8 mouse cellular contexts compared by ENCODE assay signal in genomic region chr4:137681408-137682104, GRCm38 (mm10). TPM values are rescaled to one million over a fixed set of nuclear protein-coding genes. Genes with fewer than 3 reads are reported as not detected.
A peak's percentile ranks its signal among the peaks of the same experiment; 100 is the strongest.
DNase-seq lines count a peak whose midpoint lies in the region; ATAC-seq lines count a peak whose summit lies in the region.

No protein-coding gene starts in this region.

- peak overlapping the region; percentile 49 for H3K9ac ChIP-seq in lung, embryonic 16.5 days (ENCODE audit: low read length)
- H3K9ac ChIP-seq in hindbrain, embryonic 13.5 days = peak overlapping the region; percentile 71
- H3K9ac ChIP-seq in midbrain, embryonic 15.5 days = peak overlapping the region; percentile 53

- peak overlapping the region; percentile 35 for H3K4me3 ChIP-seq in lung, embryonic 16.5 days (ENCODE audit: low read length)
- H3K4me3 ChIP-seq in hindbrain, embryonic 13.5 days = peak overlapping the region; percentile 39
- peak overlapping the region; percentile 41 for H3K4me3 ChIP-seq in midbrain, embryonic 15.5 days

- no peak overlapping the region for H3K27ac ChIP-seq in lung, embryonic 16.5 days (ENCODE audit: low read length)
- H3K27ac ChIP-seq in hindbrain, embryonic 13.5 days = peak overlapping the region; percentile 77
- H3K27ac ChIP-seq in midbrain, embryonic 15.5 days = peak overlapping the region; percentile 56; the same call in 1 of the 2 replicates

- peaks cover 30% of the 10 kb centered on the region for H3K27me3 ChIP-seq in lung, embryonic 16.5 days (ENCODE audit: control insufficient read depth, insufficient read depth, low read depth, low read length)
- peaks cover 48% of the 10 kb centered on the region for H3K27me3 ChIP-seq in hindbrain, embryonic 13.5 days
- H3K27me3 ChIP-seq in midbrain, embryonic 15.5 days (replicated peaks) = 0 out of 2 replicates have a peak, but pooled peaks cover 5% of the 10 kb centered on the region

- H3K9me3 ChIP-seq in lung, embryonic 16.5 days (ENCODE audit: control insufficient read depth, low read length) = no peaks in the 10 kb centered on the region
- no peaks in the 10 kb centered on the region for H3K9me3 ChIP-seq in hindbrain, embryonic 13.5 days
- no peaks in the 10 kb centered on the region for H3K9me3 ChIP-seq in midbrain, embryonic 15.5 days

- WGBS in lung, embryonic 16.5 days = 3% methylated on average over 46 of the region's 52 CpGs
- 5% methylated on average over 52 of the region's 52 CpGs for WGBS in hindbrain, embryonic 13.5 days
- 5% methylated on average over 52 of the region's 52 CpGs for WGBS in midbrain, embryonic 15.5 days

- peak; percentile 39 for ATAC-seq in lung, embryonic 16.5 days (ENCODE audit: low read depth)
- peak; percentile 33 for ATAC-seq in hindbrain, embryonic 13.5 days (ENCODE audit: low FRiP score)
- ATAC-seq in midbrain, embryonic 15.5 days (replicated peaks) = peak; percentile 53
- no peak for ATAC-seq in megakaryocyte progenitor cell, adult 5-6 weeks (replicated peaks; ENCODE audit: poor library complexity)

- peaks cover 13% of the 10 kb centered on the region for H3K4me1 ChIP-seq in lung, embryonic 16.5 days (replicated peaks; ENCODE audit: control insufficient read depth, insufficient read depth, low read length)
- peaks cover 47% of the 10 kb centered on the region for H3K4me1 ChIP-seq in hindbrain, embryonic 13.5 days (replicated peaks)
- H3K4me1 ChIP-seq in midbrain, embryonic 15.5 days = peaks cover 33% of the 10 kb centered on the region

- H3K4me2 ChIP-seq in lung, embryonic 16.5 days (ENCODE audit: low read depth, low read length) = peak overlapping the region; percentile 63
- H3K4me2 ChIP-seq in hindbrain, embryonic 13.5 days = peak overlapping the region; percentile 72
- peak overlapping the region; percentile 89 for H3K4me2 ChIP-seq in midbrain, embryonic 15.5 days

- H3K36me3 ChIP-seq in lung, embryonic 16.5 days (ENCODE audit: control insufficient read depth, insufficient read depth, low read length) = no peaks in the 10 kb centered on the region
- H3K36me3 ChIP-seq in hindbrain, embryonic 13.5 days = no peaks in the 10 kb centered on the region
- H3K36me3 ChIP-seq in midbrain, embryonic 15.5 days (replicated peaks) = no peaks in the 10 kb centered on the region

- DNase-seq in lung, postnatal 4 days = no peak
- peak; percentile 19 for DNase-seq in embryo, embryonic 9.5 days (ENCODE audit: extremely low spot score)
- DNase-seq in layer of hippocampus, postnatal 25 days (ENCODE audit: extremely low spot score in 1 of 2, low spot score in 1 of 2) = peak; percentile 60 to 67
- no peak for DNase-seq in thymus, postnatal 14 days

RNA-seq across cellular contexts. Expression of gene Rap1gap, which starts 17.0 kb away (rescaled TPM):
- polyA plus RNA-seq in lung, embryonic 16.5 days (2015; fragmentation: Nextera tagmentation; extraction: Ambion mirVana) = 8.7 and 14.0 TPM in 2 replicates
- 39.2 and 39.9 TPM in 2 replicates for polyA plus RNA-seq in hindbrain, embryonic 13.5 days (2015; fragmentation: Nextera tagmentation; extraction: Ambion mirVana)
- total RNA-seq in layer of hippocampus, postnatal 25 days (2021) = 100 to 1,000 TPM; 263 to 285 TPM
- 85.7 and 88.1 TPM in 2 replicates for polyA plus RNA-seq in midbrain, embryonic 15.5 days (2015; fragmentation: Nextera tagmentation; extraction: Ambion mirVana)
- 1.5 and 1.7 TPM in 2 replicates for total RNA-seq in megakaryocyte progenitor cell, adult 5-6 weeks (2015)
- total RNA-seq in megakaryocyte progenitor cell, adult 5-6 weeks (2017) = 0.83 and 0.98 TPM in 2 replicates

Comparison
In these comparisons a context has a peak if more than half of its experiments do, and no peak if none do; other contexts are left out.
1. DNase-seq: peak in embryo, embryonic 9.5 days (single experiment) and layer of hippocampus, postnatal 25 days (2 of 2); none in lung, postnatal 4 days (0 of 2) and thymus, postnatal 14 days (single experiment).
2. Peak in every context shown above with its lines, with median percentiles within 50 percentile points of each other: H3K4me2 ChIP-seq, H3K4me3 ChIP-seq and H3K9ac ChIP-seq.